ENCODE assay signal across 23 mouse cellular contexts in the genomic region with DNA sequence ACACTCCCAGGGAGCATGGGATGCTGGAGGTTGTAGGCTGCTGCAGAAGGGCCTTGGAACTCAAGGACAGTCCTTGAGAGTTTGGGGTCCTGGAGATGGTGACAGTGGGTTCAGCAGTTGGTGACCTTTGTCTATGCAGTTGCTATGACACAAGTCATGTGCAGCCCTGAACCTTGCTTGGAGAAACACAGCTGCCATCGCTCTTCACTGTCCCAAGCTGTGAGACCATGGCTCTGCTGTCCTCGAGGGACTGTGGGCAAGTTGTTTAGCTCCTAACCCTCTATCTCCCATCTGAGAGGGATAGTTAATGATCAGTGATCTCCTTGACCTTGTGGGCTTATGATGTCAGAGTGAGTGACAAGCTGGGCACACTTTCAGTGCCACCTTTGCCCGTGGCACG. TPM values are rescaled to one million over a fixed set of nuclear protein-coding genes. Genes with fewer than 3 reads are reported as not detected.
DNase-seq lines count a peak whose midpoint lies in the region; ATAC-seq and TF ChIP-seq lines count a peak whose summit lies in the region.
"Had no signal": no experiment of that assay in that cellular context is flagged by ENCODE, and none has a peak within 500 bp of the region (broad histone marks: within the 10 kb centered on the region; RNA-seq: fewer than 3 reads in every experiment).

No protein-coding gene starts in this region.

- no peaks in the 10 kb centered on the region for H3K36me3 ChIP-seq in forebrain, embryonic 10.5 days (replicated peaks)
- no peaks in the 10 kb centered on the region for H3K36me3 ChIP-seq in forebrain, postnatal 0 days (ENCODE audit: insufficient read depth)
- no peaks in the 10 kb centered on the region for H3K36me3 ChIP-seq in heart, embryonic 12.5 days
- no peaks in the 10 kb centered on the region for H3K36me3 ChIP-seq in C2C12 (ENCODE audit: control insufficient read depth, insufficient read depth)
- no peaks in the 10 kb centered on the region for H3K36me3 ChIP-seq in limb, embryonic 10.5 days
- H3K36me3 ChIP-seq: G1E; hindbrain, embryonic 12.5 days; liver, embryonic 15.5 days; neural tube, embryonic 12.5 days had no signal

- WGBS in forebrain, embryonic 10.5 days = 89% methylated on average over 4 of the region's 4 CpGs
- WGBS in forebrain, postnatal 0 days = 89% methylated on average over 4 of the region's 4 CpGs
- 80% methylated on average over 4 of the region's 4 CpGs for WGBS in heart, embryonic 12.5 days
- 83% methylated on average over 4 of the region's 4 CpGs for WGBS in limb, embryonic 10.5 days

- no peak overlapping the region for H3ac ChIP-seq in C2C12 (ENCODE audit: control insufficient read depth, insufficient read length, low read depth)

- H3K27me3 ChIP-seq in forebrain, embryonic 10.5 days (ENCODE audit: poor library complexity, severe bottlenecking) = no peaks in the 10 kb centered on the region
- no peaks in the 10 kb centered on the region for H3K27me3 ChIP-seq in forebrain, postnatal 0 days (ENCODE audit: insufficient read depth, low read length)
- H3K27me3 ChIP-seq in heart, embryonic 12.5 days (replicated peaks) = peaks cover 16% of the 10 kb centered on the region
- H3K27me3 ChIP-seq in C2C12 (ENCODE audit: control insufficient read depth, insufficient read depth, insufficient read length) = no peaks in the 10 kb centered on the region
- H3K27me3 ChIP-seq in limb, embryonic 10.5 days (ENCODE audit: low read depth, poor library complexity, severe bottlenecking) = no peaks in the 10 kb centered on the region
- H3K27me3 ChIP-seq: forebrain, embryonic 13.5 days; hindbrain, embryonic 12.5 days; liver, embryonic 15.5 days; neural tube, embryonic 12.5 days had no signal

- intact Hi-C loops in left cerebral cortex, postnatal 36 days (cut with DNase I) = no loop called here

- no peaks in the 10 kb centered on the region for H3K79me2 ChIP-seq in C2C12 (ENCODE audit: control insufficient read depth, insufficient read depth)

- H3K9ac ChIP-seq in forebrain, postnatal 0 days = no peak overlapping the region
- 0 out of 2 replicates have a peak overlapping the region, but pooled peaks have one; percentile 19 for H3K9ac ChIP-seq in heart, embryonic 12.5 days
- H3K9ac ChIP-seq: forebrain, embryonic 13.5 days; hindbrain, embryonic 12.5 days; liver, embryonic 15.5 days; lung, embryonic 14.5 days; neural tube, embryonic 12.5 days had no signal

- no peak for DNase-seq in forebrain, embryonic 10.5 days (ENCODE audit: extremely low spot score, low spot score)
- DNase-seq in forebrain, postnatal 0 days = no peak
- no peak for DNase-seq in heart, adult 9 months (ENCODE audit: low spot score in 2 of 2)
- DNase-seq in limb, embryonic 10.5 days (ENCODE audit: low spot score) = no peak
- no peak for DNase-seq in frontal cortex, adult 2 months (ENCODE audit: extremely low spot score in 1 of 2, low spot score in 1 of 2)
- no peak for DNase-seq in left cerebral cortex, postnatal 36 days (ENCODE audit: low spot score in 2 of 2)
- DNase-seq: cerebellum, adult 11 months; cerebellum, adult 9-10 months; cerebellum, postnatal 36 days; left cerebral cortex, postnatal 4 days; liver; lung, embryonic 14.5 days; right cerebral cortex, adult 18-20 months had no signal

- H3K4me1 ChIP-seq in forebrain, embryonic 10.5 days = peaks cover 50% of the 10 kb centered on the region
- no peaks in the 10 kb centered on the region for H3K4me1 ChIP-seq in forebrain, postnatal 0 days (ENCODE audit: insufficient read depth)
- peaks cover 51% of the 10 kb centered on the region for H3K4me1 ChIP-seq in heart, embryonic 12.5 days (replicated peaks)
- H3K4me1 ChIP-seq in limb, embryonic 10.5 days = peaks cover 47% of the 10 kb centered on the region
- H3K4me1 ChIP-seq: forebrain, embryonic 13.5 days had no signal

- no peaks in the 10 kb centered on the region for H3K9me3 ChIP-seq in forebrain, embryonic 10.5 days
- no peaks in the 10 kb centered on the region for H3K9me3 ChIP-seq in forebrain, postnatal 0 days (ENCODE audit: low read length)
- H3K9me3 ChIP-seq in heart, embryonic 12.5 days (replicated peaks) = peaks cover 4% of the 10 kb centered on the region; the same call in 1 of the 2 replicates
- no peaks in the 10 kb centered on the region for H3K9me3 ChIP-seq in limb, embryonic 10.5 days (replicated peaks)
- H3K9me3 ChIP-seq: forebrain, embryonic 13.5 days; G1E; hindbrain, embryonic 12.5 days; liver, embryonic 15.5 days; neural tube, embryonic 12.5 days had no signal

- no peak for TF ChIP-seq CTCF in forebrain, postnatal 0 days (IDR thresholded peaks at IDR 0.05; ENCODE audit: low read depth)
- TF ChIP-seq CTCF in C2C12 (IDR thresholded peaks at IDR 0.05; ENCODE audit: control insufficient read depth, insufficient read depth, insufficient read length) = no peak

- no peak overlapping the region for H3K4me3 ChIP-seq in forebrain, embryonic 10.5 days
- H3K4me3 ChIP-seq in forebrain, postnatal 0 days (ENCODE audit: low read depth, low read length) = no peak overlapping the region
- no peak overlapping the region for H3K4me3 ChIP-seq in heart, embryonic 12.5 days
- no peak overlapping the region for H3K4me3 ChIP-seq in C2C12 (ENCODE audit: insufficient read depth, poor library complexity, severe bottlenecking)
- no peak overlapping the region for H3K4me3 ChIP-seq in limb, embryonic 10.5 days
- H3K4me3 ChIP-seq: forebrain, embryonic 13.5 days; hindbrain, embryonic 12.5 days; liver, embryonic 15.5 days; neural tube, embryonic 12.5 days had no signal

- H3K79me3 ChIP-seq in C2C12 (ENCODE audit: low read depth) = no peaks in the 10 kb centered on the region

- ATAC-seq in forebrain, postnatal 0 days = no peak
- no peak for ATAC-seq in heart, embryonic 12.5 days (ENCODE audit: insufficient number of reproducible peaks, low FRiP score)
- ATAC-seq: forebrain, embryonic 13.5 days; intestine, embryonic 16.5 days; midbrain, embryonic 16.5 days had no signal

- no peak overlapping the region for H3K4me2 ChIP-seq in forebrain, postnatal 0 days (ENCODE audit: low read depth)
- peak overlapping the region; percentile 3; the same call in 1 of the 2 replicates for H3K4me2 ChIP-seq in heart, embryonic 12.5 days
- H3K4me2 ChIP-seq: forebrain, embryonic 13.5 days; hindbrain, embryonic 12.5 days; liver, embryonic 15.5 days; lung, embryonic 14.5 days; neural tube, embryonic 12.5 days had no signal

- peak overlapping the region; percentile 72 for H3K27ac ChIP-seq in forebrain, embryonic 10.5 days
- no peak overlapping the region for H3K27ac ChIP-seq in forebrain, postnatal 0 days (ENCODE audit: low read depth, low read length)
- peak overlapping the region; percentile 32; the same call in 1 of the 2 replicates for H3K27ac ChIP-seq in heart, embryonic 12.5 days (ENCODE audit: poor library complexity, severe bottlenecking)
- peak overlapping the region; percentile 44; the same call in 1 of the 2 replicates for H3K27ac ChIP-seq in limb, embryonic 10.5 days
- H3K27ac ChIP-seq: forebrain, embryonic 13.5 days; hindbrain, embryonic 12.5 days; kidney, postnatal 0 days; liver, embryonic 15.5 days; neural tube, embryonic 12.5 days had no signal

TF ChIP-seq in C2C12, 6 proteins besides CTCF, POLR2A, EP300 and RAD21:
- TF ChIP-seq CEBPB (IDR thresholded peaks at IDR 0.05; ENCODE audit: low read depth) = no peak
- TF ChIP-seq MYOD1 (IDR thresholded peaks at IDR 0.05; ENCODE audit: control insufficient read depth, insufficient read length, low read depth) = peak; percentile 53

RNA-seq across cellular contexts. Expression of gene Crispld2, which starts 44.3 kb away (rescaled TPM):
- polyA plus RNA-seq in forebrain, embryonic 10.5 days (2016; fragmentation: Nextera tagmentation; extraction: Ambion mirVana) = 2.4 and 2.5 TPM in 2 replicates
- total RNA-seq in forebrain, postnatal 0 days (2014; rRNA removed) = 2.8 and 11.0 TPM in 2 replicates
- polyA plus RNA-seq in forebrain, postnatal 0 days (2015; fragmentation: Nextera tagmentation; extraction: Ambion mirVana) = 2.1 and 2.5 TPM in 2 replicates
- polyA plus RNA-seq in heart, embryonic 12.5 days (2016; fragmentation: Nextera tagmentation; extraction: Ambion mirVana) = 3.7 and 4.1 TPM in 2 replicates
- polyA plus RNA-seq in C2C12 (2012; fragmentation: generic; extraction: Trizol) = 0.13 TPM
- 5.0 and 6.1 TPM in 2 replicates for polyA plus RNA-seq in limb, embryonic 10.5 days (2016; fragmentation: Nextera tagmentation; extraction: Ambion mirVana)
- polyA plus RNA-seq in frontal cortex, adult 2 months (2012; rRNA removed) = 3.4 and 4.0 TPM in 2 replicates
- total RNA-seq in left cerebral cortex, postnatal 36 days (2021) = 1 to 10 TPM; 1.9 to 2.8 TPM
